Mouse (Mus musculus) erythroblast, embryonic 14.5 days (primary cell): ENCODE data around the gene Prkd1. TPM values are rescaled to one million over a fixed set of nuclear protein-coding genes. Genes with fewer than 3 reads are reported as not detected.
A peak's percentile ranks its signal among the peaks of the same experiment; 100 is the strongest.
"Not testable (repeated sequence)": the region's sequence is repeated elsewhere in the genome, so short reads cannot be mapped to it uniquely, and the experiment has no call there.

Experiments
- H3K27me3 ChIP-seq: 2 replicates; pipeline ENCODE4 v1.6.1; 2012; ENCODE audit warnings: inconsistent platforms; ENCODE audit not compliant: control insufficient read depth
- H3K36me3 ChIP-seq: 2 replicates; pipeline ENCODE4 v1.6.1; 2012; ENCODE audit warnings: mild to moderate bottlenecking, inconsistent platforms; ENCODE audit not compliant: control insufficient read depth
- H3K4me1 ChIP-seq: 2 replicates; pipeline ENCODE4 v1.6.1; 2012; ENCODE audit warnings: inconsistent platforms; ENCODE audit not compliant: control insufficient read depth
- H3K4me3 ChIP-seq: replicated peaks from 2 replicates; pipeline ENCODE3; 2012; ENCODE audit warnings: moderate library complexity, mild to moderate bottlenecking, inconsistent platforms
- H3K9me3 ChIP-seq: 2 replicates; pipeline ENCODE4 v1.6.1; 2012; ENCODE audit warnings: low read length, inconsistent platforms, mixed read lengths; ENCODE audit not compliant: control insufficient read depth
- GATA1 ChIP-seq: IDR thresholded peaks from 2 replicates; pipeline ENCODE4 v1.6.1; 2012; ENCODE audit warnings: low read length, inconsistent platforms, mixed read lengths
- TAL1 ChIP-seq: IDR thresholded peaks from 3 replicates; pipeline ENCODE4 v1.6.1; 2012; ENCODE audit warnings: low read length, inconsistent platforms, mixed read lengths
- polyA plus RNA-seq: library from polyadenylated mRNA; stranded (reverse); fragments of >175 nt; gene quantifications from 2 replicates; pipeline ENCODE4 v1.2.3, GENCODE M21; 2012

Gene Prkd1
- polyA plus RNA-seq: 0.04 TPM in 1 of 2 replicates, not detected in the other

DNA sequence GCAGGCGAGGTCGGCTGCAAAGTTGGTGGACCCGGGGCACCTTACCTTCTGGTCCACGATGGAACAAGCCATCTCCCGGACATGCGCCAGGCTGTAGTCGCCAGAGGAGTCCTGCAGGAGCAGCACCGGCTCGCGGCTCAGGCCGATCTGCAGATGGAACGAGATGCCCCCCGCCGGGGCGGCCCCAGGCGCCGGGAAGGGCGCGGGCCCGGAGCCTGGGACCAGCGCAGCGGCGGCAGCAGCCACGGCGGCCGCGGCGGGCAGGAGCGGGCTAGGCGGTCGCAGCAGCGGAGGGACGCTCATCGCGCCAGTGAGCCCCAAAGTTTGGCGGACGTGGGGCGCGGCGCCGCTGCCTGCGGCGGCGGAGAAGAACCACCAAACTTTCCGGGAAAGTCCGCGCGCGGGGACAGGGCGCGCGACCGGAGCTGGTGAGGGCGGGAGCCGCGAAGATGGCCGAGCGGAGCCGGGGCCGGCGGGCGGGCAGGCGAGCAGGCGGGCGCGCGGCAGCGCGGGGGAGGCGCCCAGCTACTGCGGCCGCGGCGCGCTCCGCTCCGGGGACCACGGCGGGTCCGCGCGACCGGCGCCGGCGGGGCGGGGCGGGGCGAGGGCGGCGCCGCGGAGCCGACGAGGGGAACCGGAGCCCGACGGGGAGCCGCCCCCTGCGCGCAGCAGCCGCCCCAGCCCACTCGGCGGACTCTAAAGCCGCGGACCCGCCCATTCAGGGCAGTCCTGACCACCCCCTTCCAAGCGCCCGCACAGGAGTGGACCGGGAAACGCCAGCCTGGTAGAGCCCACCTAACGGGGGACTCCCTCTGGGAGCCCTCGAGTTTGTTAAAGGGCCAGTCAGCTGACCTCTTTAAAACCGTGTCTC lies at the start of gene Prkd1:
Gene Prkd1 (minus strand): TSS at position 428 of the 871 bp plus-strand sequence.
- Histone ChIP-seq H3K36me3 (no peaks in the 10 kb centered on the region), H3K4me3 (peak within 1 kb of the TSS; percentile 68), H3K27me3 (peaks cover 35% of the 10 kb centered on the region), H3K4me1 (peaks cover 13% of the 10 kb centered on the region), H3K9me3 (no peaks in the 10 kb centered on the region)
- TF ChIP-seq GATA1: no peak
- TF ChIP-seq TAL1: no peak

DNA sequence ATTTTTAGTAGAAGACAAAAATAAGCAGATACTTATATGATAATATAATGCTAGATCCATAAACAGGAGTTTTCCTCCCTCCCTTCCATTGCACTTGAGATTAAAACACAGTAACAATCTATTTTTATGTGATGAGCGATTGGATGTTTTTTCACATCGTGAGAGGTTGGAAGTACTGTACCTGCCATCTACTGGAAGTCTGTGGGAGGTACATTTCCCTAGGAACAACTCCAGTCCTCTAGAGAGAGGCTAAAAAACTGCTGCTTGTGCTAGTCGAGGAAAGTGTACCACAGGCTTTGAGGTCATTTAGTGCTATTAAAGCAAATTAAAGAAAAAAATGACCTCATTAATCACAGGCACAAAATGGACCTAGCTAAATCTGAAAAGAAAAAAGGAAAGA lies 48.6 kb upstream of the Prkd1 start:
- no peaks in the 10 kb centered on the region for H3K9me3 ChIP-seq

DNA sequence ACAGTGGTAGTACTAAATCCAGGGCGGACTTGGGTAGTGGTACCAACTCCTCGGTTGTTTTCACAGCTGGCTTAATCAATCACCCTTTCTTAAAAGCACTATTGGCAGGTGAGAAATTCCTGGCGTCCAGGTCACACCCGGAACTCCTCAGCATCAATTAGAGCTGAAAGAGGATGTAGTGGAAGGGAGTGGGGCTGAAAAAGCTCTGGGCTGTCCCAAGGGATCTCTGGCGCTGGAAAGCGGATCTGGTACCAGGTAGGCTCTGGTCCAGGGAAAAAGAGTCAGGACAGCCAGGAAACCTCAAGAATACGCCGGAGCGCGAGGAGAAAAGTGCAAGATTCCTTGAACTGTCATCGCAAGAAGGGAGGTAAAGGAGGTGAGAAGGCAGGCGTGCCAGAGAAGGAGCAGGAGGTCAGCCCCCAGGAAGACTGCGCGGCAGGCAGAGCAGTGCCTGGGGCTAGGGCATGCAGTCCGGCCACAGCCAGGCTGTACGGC lies 675 bp downstream of the Prkd1 start:
- TF ChIP-seq GATA1: no peak
- TF ChIP-seq TAL1: no peak
- Histone ChIP-seq H3K36me3 (no peaks in the 10 kb centered on the region), H3K9me3 (no peaks in the 10 kb centered on the region)

More for the DNA sequence above, 48.6 kb upstream of the Prkd1 start:
- Histone ChIP-seq H3K4me1 (no peaks in the 10 kb centered on the region), H3K27me3 (no peaks in the 10 kb centered on the region), H3K4me3 (no peak overlapping the region), H3K36me3 (no peaks in the 10 kb centered on the region)
- TF ChIP-seq GATA1: no peak
- no peak for TF ChIP-seq TAL1

DNA sequence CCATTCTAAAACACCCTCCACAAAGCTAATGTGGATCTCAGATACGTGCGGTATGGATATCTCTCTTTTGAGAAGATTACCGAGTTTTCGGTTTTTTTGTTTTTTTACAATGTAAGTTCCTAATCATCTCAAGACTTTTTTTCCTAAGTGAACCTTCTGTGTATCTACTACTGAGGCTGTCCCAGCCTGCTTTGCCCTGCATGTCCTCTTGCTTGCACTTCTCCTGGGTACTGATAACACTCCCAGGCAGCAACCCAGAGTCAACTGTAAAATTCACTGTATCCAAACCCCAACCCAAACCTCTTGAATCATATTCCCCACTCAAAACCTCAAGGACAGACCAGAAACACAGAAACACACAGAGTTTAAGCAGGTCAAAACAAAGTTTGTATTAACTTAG lies 2.0 kb downstream of the Prkd1 start:
- TF ChIP-seq TAL1 (no peak), GATA1 (no peak)
- Histone ChIP-seq H3K4me1 (peaks cover 13% of the 10 kb centered on the region), H3K36me3 (no peaks in the 10 kb centered on the region), H3K4me3 (no peak overlapping the region), H3K27me3 (peaks cover 35% of the 10 kb centered on the region), H3K9me3 (no peaks in the 10 kb centered on the region)

More for the DNA sequence above, 675 bp downstream of the Prkd1 start:
- H3K4me1 ChIP-seq: peaks cover 13% of the 10 kb centered on the region
- peaks cover 35% of the 10 kb centered on the region for H3K27me3 ChIP-seq
- peak overlapping the region; percentile 68 for H3K4me3 ChIP-seq

DNA sequence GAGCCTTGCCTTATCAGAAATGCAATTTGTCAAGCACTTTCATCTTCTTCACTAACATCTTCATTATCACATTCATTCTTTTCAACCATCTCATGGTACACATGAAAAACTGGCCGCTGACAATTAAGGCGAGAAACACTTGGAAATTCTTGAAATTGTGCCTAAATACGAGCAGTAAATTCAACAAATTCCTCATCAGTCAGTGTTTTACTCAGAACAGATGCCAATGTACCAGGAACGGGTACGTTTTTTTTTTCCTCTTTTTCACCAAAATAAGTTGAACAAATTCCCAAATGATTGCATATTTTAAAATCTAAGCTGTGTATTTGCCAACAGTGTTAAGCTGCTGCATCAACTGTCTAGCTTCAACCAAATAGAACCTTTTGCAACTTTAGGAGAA lies 6.2 kb downstream of the Prkd1 start:
- no peaks in the 10 kb centered on the region for H3K36me3 ChIP-seq
- TF ChIP-seq GATA1: no peak
- no peak for TF ChIP-seq TAL1
- no peak overlapping the region for H3K4me3 ChIP-seq
- H3K27me3 ChIP-seq: peaks cover 3% of the 10 kb centered on the region
- no peaks in the 10 kb centered on the region for H3K9me3 ChIP-seq
- H3K4me1 ChIP-seq: peaks cover 5% of the 10 kb centered on the region

DNA sequence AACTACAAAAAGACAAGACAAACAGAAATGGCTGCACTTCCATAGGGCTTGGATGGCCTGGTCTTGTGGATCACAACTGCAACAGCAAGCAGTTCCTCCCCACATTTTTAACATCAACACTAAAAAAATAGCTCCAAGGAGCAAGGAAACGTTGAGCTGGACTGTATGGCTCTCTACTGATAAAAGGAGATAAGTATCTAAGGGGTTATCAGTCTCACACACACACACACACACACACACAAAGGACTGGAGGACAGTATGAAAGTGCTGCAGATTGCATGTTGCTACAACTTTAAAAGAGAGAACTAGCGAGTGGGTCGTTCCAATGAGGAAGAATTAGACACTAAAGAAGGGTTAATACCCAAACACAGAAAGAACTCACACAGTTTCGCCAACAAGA lies 8.7 kb downstream of the Prkd1 start:
- H3K27me3 ChIP-seq: no peaks in the 10 kb centered on the region
- no peak for TF ChIP-seq GATA1
- TF ChIP-seq TAL1: no peak
- H3K4me1 ChIP-seq: peaks cover 4% of the 10 kb centered on the region
- no peaks in the 10 kb centered on the region for H3K36me3 ChIP-seq
- no peaks in the 10 kb centered on the region for H3K9me3 ChIP-seq
- no peak overlapping the region for H3K4me3 ChIP-seq

DNA sequence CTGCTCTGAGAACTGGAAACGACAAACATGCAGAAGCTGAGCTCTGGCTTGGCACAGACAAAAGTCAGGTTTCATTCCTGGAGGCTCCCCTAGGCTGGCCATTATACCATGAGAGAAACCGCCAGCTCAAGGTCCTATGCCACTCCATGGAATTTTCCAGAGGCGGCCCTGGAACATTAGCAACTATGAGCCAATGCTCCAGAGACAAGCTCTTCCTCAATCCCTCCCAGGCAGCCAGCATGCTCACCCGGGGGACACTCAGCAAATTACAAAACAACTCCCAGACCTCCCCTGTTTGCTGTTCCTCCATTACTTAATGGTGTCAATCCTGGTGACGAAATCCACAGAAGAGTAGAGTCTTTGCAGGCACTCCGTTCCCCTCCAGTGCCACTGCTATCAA lies 14.5 kb downstream of the Prkd1 start:
- Histone ChIP-seq H3K27me3 (no peaks in the 10 kb centered on the region), H3K9me3 (no peaks in the 10 kb centered on the region), H3K4me3 (no peak overlapping the region), H3K4me1 (no peaks in the 10 kb centered on the region), H3K36me3 (no peaks in the 10 kb centered on the region)
- no peak for TF ChIP-seq GATA1
- TF ChIP-seq TAL1: no peak

DNA sequence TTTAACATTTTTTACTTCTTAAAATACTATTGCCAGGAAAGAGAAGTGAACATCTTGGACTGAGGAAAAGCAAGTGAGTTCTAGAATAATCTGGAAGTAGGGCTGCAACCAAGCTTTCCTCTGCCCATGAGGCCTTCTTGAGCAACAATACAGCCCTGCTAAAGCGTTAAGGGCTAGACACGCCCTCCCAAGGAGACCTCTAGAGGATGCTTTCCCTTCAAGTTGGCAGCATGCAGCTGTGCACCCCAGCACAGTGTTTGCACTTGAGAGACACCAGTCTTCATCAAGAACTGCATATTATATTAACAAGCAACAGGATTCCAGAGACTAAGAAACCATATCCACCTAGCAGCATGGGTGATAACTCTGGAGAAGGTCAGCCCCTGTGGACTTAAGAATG lies 22.8 kb downstream of the Prkd1 start:
- not testable (repeated sequence) for H3K4me1 ChIP-seq, H3K27me3 ChIP-seq, H3K4me3 ChIP-seq, H3K36me3 ChIP-seq, H3K9me3 ChIP-seq

DNA sequence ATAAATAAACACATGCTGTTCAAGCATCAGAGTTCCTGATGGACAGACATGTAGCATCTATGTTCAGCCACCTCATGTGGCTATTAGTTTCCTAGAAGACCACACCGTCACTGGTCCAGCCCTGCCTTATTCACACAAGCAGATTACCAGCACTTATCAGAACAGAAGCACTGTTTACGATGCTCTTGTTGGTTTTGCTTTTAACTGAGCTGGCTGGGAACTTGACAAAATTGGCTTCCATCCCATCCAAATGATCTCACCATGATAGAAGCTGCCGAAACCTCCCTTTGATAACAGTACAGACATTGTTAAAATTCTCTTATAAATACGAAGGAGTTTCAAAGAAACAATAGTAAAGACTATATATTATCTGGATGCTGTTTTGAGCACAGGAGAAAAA lies 24.7 kb downstream of the Prkd1 start:
- Histone ChIP-seq H3K4me3 (no peak overlapping the region), H3K36me3 (no peaks in the 10 kb centered on the region)

More for the DNA sequence above, 24.7 kb downstream of the Prkd1 start:
- TF ChIP-seq TAL1 (no peak), GATA1 (no peak)
- no peaks in the 10 kb centered on the region for H3K9me3 ChIP-seq
- H3K4me1 ChIP-seq: no peaks in the 10 kb centered on the region
- no peaks in the 10 kb centered on the region for H3K27me3 ChIP-seq
